Mouse (Mus musculus) Muller cell, postnatal 12 days (primary cell): Measurements from ENCODE around the gene Trap1.
"Not testable (repeated sequence)": the region's sequence is repeated elsewhere in the genome, so short reads cannot be mapped to it uniquely, and the experiment has no call there.

Experiments
- DNase-seq: peaks from one replicate; pipeline ENCODE4 v3.0.0-alpha.2; 2015; ENCODE audit errors: inconsistent ontology term

Trap1 gene

GRCm38 (mm10) chr16:4077384-4078061 is at the start of gene Trap1:
Trap1 (minus strand) TSS chr16:4077827.
- DNase-seq: peak; percentile 92

GRCm38 (mm10) chr16:4117072-4117471 is 39.4 kb upstream of the Trap1 start:
- no peak for DNase-seq

GRCm38 (mm10) chr16:4100374-4100773 is 22.7 kb upstream of the Trap1 start:
- no peak for DNase-seq

- DNase-seq: no peak
These were observed 19.9 kb upstream of the Trap1 start for GRCm38 (mm10) chr16:4097521-4097920.

GRCm38 (mm10) chr16:4096898-4097297 is 19.3 kb upstream of the Trap1 start:
- no peak for DNase-seq

GRCm38 (mm10) chr16:4096141-4096540 is 18.5 kb upstream of the Trap1 start:
- no peak for DNase-seq

- DNase-seq: no peak
These were observed 9.7 kb upstream of the Trap1 start for GRCm38 (mm10) chr16:4087214-4087913.

GRCm38 (mm10) chr16:4085851-4086387 is 8.3 kb upstream of the Trap1 start:
- DNase-seq: no peak

- no peak for DNase-seq
These were observed 7.4 kb upstream of the Trap1 start for GRCm38 (mm10) chr16:4085051-4085450.

- not testable (repeated sequence) for DNase-seq
These were observed 2.8 kb upstream of the Trap1 start for GRCm38 (mm10) chr16:4080419-4080818.

GRCm38 (mm10) chr16:4079656-4080055 is 2.0 kb upstream of the Trap1 start:
- DNase-seq: peak; percentile 10

GRCm38 (mm10) chr16:4078302-4078701 is 675 bp upstream of the Trap1 start:
- DNase-seq: not testable (repeated sequence)

GRCm38 (mm10) chr16:4074836-4075235 is 2.8 kb downstream of the Trap1 start:
- no peak for DNase-seq

- no peak for DNase-seq
These were observed 3.3 kb downstream of the Trap1 start for GRCm38 (mm10) chr16:4074297-4074696.

GRCm38 (mm10) chr16:4068588-4068987 is 9.0 kb downstream of the Trap1 start:
- DNase-seq: peak; percentile 60

- DNase-seq: no peak
These were observed 12.7 kb downstream of the Trap1 start for GRCm38 (mm10) chr16:4064945-4065344.

- DNase-seq: no peak
These were observed 23.8 kb downstream of the Trap1 start for GRCm38 (mm10) chr16:4053811-4054210.

- no peak for DNase-seq
These were observed 25.0 kb downstream of the Trap1 start for GRCm38 (mm10) chr16:4052601-4053000.

- DNase-seq: peak; percentile 19
These were observed 32.1 kb downstream of the Trap1 start for GRCm38 (mm10) chr16:4045524-4045923.

- DNase-seq: no peak
These were observed 33.5 kb downstream of the Trap1 start for GRCm38 (mm10) chr16:4044093-4044492.

- DNase-seq: no peak
These were observed 36.0 kb downstream of the Trap1 start for GRCm38 (mm10) chr16:4041646-4042045.

- DNase-seq: no peak
These were observed 37.4 kb downstream of the Trap1 start for GRCm38 (mm10) chr16:4040206-4040605.

GRCm38 (mm10) chr16:4037690-4038089 is 39.9 kb downstream of the Trap1 start:
- no peak for DNase-seq
